Mouse (Mus musculus) forebrain, embryonic 13.5 days (tissue): ENCODE measurements around the gene Wbp1. TPM values are rescaled to one million over a fixed set of nuclear protein-coding genes. Genes with fewer than 3 reads are reported as not detected.

ENCODE experiments used
- ATAC-seq: fragments of 200-750 bp; cut with Nextera tagmentation; 2 replicates; pipeline ENCODE4 v1.8.0; 2017
- H3K27ac ChIP-seq: fragments of 300-500 bp; sonication (generic); 2 replicates; pipeline ENCODE4 v1.5.1; 2015; ENCODE audit warnings: inconsistent platforms, mild to moderate bottlenecking, moderate library complexity
- H3K27me3 ChIP-seq: fragments of 300-500 bp; sonication (generic); 2 replicates; pipeline ENCODE4 v1.6.1; 2015; ENCODE audit warnings: mild to moderate bottlenecking, inconsistent platforms
- H3K36me3 ChIP-seq: fragments of 300-500 bp; sonication (generic); 2 replicates; pipeline ENCODE4 v1.6.1; 2015; ENCODE audit warnings: mild to moderate bottlenecking, inconsistent platforms; ENCODE audit not compliant: poor library complexity, severe bottlenecking
- H3K4me1 ChIP-seq: fragments of 300-500 bp; sonication (generic); 2 replicates; pipeline ENCODE4 v1.6.1; 2015; ENCODE audit warnings: inconsistent platforms
- H3K4me2 ChIP-seq: fragments of 300-500 bp; sonication (generic); 2 replicates; pipeline ENCODE4 v1.6.1; 2015; ENCODE audit warnings: inconsistent platforms, mild to moderate bottlenecking, moderate library complexity
- H3K4me3 ChIP-seq: fragments of 300-500 bp; sonication (generic); 2 replicates; pipeline ENCODE4 v1.5.1; 2015; ENCODE audit warnings: mild to moderate bottlenecking, inconsistent platforms
- H3K9ac ChIP-seq: fragments of 300-500 bp; sonication (generic); 2 replicates; pipeline ENCODE4 v1.6.1; 2015; ENCODE audit warnings: mild to moderate bottlenecking, inconsistent platforms
- H3K9me3 ChIP-seq: fragments of 300-500 bp; sonication (generic); replicated peaks from 2 replicates; pipeline ENCODE4 v1.6.1; 2016; ENCODE audit warnings: inconsistent platforms
- WGBS: fragments of 180-500 bp; shearing (Covaris S2); methylation state at CpG from one replicate; pipeline ENCODE4 v1.1.7; 2015; 5-methylcytosine and 5-hydroxymethylcytosine counted together
- polyA plus RNA-seq: library from polyadenylated mRNA; unstranded; fragments of >200 nt; fragmentation: Nextera tagmentation; extraction: Ambion mirVana; gene quantifications from 2 replicates; pipeline ENCODE4 v1.2.1, GENCODE M21; 2015

Gene Wbp1
- polyA plus RNA-seq, 1 experiment from 2014 or later, result 239 TPM

DNA sequence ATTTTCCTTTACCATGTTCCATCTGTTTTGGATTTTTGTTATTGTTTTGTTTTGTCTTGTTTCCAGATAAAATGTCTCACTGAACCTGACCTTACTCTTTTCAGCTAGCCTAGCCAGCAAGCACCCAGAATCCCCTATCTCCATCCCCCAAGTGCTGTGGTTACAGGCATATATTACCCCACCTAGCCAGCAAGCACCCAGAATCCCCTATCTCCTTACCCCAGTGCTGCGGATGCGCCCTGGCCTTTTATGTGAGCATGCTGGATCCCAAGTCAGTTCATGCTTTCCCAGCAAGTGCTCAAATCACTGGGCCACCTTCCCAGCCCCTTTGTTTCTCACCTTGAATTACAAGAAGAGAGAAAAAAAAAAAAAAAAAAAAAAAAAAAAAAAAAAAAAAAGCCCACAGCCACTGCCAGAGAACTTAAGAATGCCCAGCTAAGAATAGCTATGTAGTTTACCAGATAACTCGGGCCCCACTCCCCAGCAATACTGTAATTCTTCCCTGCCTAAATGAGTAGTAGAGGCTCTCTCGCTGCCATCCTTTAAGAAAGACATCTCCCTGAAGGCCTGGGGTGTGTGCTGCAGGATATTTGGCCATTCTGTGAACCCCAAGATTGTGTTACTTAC lies 9.7 kb downstream of the Wbp1 start:
- Histone ChIP-seq H3K27me3 (no peaks in the 10 kb centered on the region), H3K4me1 (peaks cover 45% of the 10 kb centered on the region), H3K9ac (no peak overlapping the region), H3K36me3 (peaks cover 8% of the 10 kb centered on the region; the same call in 1 of the 2 replicates), H3K4me3 (no peak overlapping the region), H3K9me3 (no peaks in the 10 kb centered on the region), H3K4me2 (no peak overlapping the region), H3K27ac (no peak overlapping the region)
- WGBS, result 88% methylated on average over 4 of the region's 4 CpGs
- no peak for ATAC-seq

DNA sequence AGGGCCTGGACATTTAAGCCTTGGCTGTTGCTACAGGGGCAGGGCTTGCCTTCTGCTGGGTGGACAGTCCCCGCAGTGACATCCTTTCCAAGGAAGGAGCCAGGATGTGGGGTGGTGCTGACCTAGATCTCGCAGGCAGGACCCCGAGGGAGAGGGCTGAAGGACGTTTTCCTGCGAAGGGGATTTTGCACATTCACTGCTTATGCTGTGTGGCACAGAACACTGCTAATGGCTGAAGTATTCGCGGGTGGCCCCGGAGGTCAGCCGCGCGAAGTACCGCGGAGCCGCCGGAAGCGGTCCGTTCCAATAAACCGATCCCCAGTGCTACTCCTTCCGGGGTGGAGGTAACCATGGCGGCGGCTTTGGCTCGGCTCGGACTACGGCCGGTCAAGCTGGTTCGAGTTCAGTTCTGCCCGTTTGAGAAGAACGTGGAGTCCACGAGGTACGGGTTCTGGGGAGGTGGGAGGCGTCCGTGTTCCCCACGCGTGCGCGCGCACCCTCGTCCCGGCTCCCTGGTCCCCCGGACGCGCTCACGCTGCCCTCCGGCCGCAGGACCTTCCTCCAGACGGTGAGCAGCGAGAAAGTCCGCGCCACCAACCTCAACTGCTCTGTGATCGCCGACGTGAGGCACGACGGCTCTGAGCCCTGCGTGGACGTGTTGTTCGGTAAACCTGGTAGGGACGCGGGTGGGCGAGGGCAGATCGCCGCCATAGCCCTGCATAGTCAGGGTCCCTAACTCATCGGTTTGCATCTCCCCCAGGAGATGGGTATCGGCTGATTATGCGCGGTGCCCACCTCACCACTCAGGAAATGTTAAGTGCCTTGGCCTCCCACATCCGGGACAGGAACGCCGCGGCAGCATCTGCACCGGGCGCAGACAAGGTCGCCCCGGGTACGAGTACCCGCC lies 12.3 kb downstream of the Wbp1 start, which contains the start of gene Mrpl53:
Mrpl53 (plus strand) TSS at position 279 of the 907 bp plus-strand sequence.
- Histone ChIP-seq H3K36me3 (peaks cover 15% of the 10 kb centered on the region; the same call in 1 of the 2 replicates), H3K4me3 (peak within 1 kb of the TSS; percentile 94), H3K9me3 (no peaks in the 10 kb centered on the region), H3K27me3 (no peaks in the 10 kb centered on the region), H3K27ac (peak within 1 kb of the TSS; percentile 71), H3K4me2 (peak within 1 kb of the TSS; percentile 93), H3K9ac (peak within 1 kb of the TSS; percentile 96), H3K4me1 (peaks cover 27% of the 10 kb centered on the region)
- under 1% methylated on average over 69 of the region's 76 CpGs for WGBS
- ATAC-seq, result peak; percentile 85

DNA sequence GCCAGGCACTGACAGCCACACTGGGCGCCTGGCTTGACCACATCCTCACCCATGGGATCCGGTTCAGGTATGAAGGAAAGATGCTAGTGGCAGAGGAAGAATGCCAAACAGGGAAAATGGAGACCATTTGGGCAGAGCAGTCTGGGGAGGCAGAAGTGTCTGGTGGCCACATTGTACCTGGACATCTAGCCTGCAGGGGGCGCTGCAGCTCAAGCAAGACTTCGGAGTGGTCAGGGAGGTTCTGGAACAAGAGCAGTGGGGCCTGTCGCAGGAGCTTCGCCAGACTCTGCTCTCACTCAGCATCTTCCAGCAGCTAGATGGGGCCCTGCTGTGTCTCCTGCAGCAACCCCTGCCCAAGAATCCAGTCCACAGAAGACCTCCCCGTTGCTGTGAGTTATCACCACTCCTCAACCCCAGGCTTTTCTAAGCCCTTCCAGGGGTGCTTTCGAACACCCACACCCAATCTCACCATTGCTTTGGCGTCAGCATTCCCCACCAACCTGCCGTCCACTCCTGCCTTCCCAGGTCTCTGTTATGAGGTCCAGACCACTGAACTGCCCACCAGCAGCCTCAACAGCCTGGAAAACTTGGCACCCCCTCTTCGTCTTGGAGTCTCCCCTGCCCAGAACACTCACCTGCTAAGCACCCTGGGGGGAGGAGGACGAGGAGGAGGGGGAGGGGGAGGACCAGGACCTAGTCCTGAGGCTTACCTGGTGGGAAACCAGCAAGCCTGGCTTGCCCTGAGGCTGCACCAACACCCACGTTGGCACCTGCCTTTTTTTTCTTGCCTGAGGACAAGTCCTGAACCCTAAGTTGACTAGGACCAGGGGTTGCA lies 13.6 kb downstream of the Wbp1 start:
- no peaks in the 10 kb centered on the region for H3K9me3 ChIP-seq
- 0 out of 2 replicates have a peak overlapping the region, but pooled peaks have one; percentile 10 for H3K27ac ChIP-seq
- no peak for ATAC-seq
- WGBS, result 36% methylated on average over 13 of the region's 13 CpGs
- H3K36me3 ChIP-seq, result peaks cover 15% of the 10 kb centered on the region; the same call in 1 of the 2 replicates
- peak overlapping the region; percentile 96; the same call in 1 of the 2 replicates for H3K9ac ChIP-seq
- peak overlapping the region; percentile 94 for H3K4me3 ChIP-seq
- peaks cover 5% of the 10 kb centered on the region; the same call in 1 of the 2 replicates for H3K27me3 ChIP-seq
- H3K4me1 ChIP-seq, result peaks cover 36% of the 10 kb centered on the region
- peak overlapping the region; percentile 93 for H3K4me2 ChIP-seq

DNA sequence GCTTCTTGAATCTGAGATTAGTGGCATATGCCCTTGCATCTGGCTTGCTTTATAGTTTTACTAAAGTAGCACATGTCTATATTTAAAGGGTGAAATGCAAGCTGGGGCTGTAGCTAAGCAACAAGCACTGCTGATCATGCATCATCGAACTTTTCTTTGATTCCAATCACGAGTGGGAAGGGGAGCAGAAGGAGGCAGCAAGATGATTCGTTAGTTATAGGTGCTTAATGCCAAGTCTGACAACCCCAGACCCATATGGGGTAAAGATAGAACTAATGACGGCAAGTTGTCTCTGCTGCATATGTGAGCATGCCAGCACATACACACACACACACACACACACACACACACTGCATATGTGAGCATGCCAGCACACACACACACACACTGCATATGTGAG lies 17.2 kb downstream of the Wbp1 start:
- 48% methylated on average over 4 of the region's 4 CpGs for WGBS
- no peak overlapping the region for H3K9ac ChIP-seq
- peaks cover 17% of the 10 kb centered on the region for H3K27me3 ChIP-seq
- H3K4me1 ChIP-seq, result peaks cover 39% of the 10 kb centered on the region
- no peaks in the 10 kb centered on the region for H3K9me3 ChIP-seq
- peak; percentile 25; the same call in 1 of the 2 replicates for ATAC-seq
- peaks cover 12% of the 10 kb centered on the region; the same call in 1 of the 2 replicates for H3K36me3 ChIP-seq
- H3K4me2 ChIP-seq, result no peak overlapping the region
- H3K4me3 ChIP-seq, result no peak overlapping the region
- no peak overlapping the region for H3K27ac ChIP-seq

DNA sequence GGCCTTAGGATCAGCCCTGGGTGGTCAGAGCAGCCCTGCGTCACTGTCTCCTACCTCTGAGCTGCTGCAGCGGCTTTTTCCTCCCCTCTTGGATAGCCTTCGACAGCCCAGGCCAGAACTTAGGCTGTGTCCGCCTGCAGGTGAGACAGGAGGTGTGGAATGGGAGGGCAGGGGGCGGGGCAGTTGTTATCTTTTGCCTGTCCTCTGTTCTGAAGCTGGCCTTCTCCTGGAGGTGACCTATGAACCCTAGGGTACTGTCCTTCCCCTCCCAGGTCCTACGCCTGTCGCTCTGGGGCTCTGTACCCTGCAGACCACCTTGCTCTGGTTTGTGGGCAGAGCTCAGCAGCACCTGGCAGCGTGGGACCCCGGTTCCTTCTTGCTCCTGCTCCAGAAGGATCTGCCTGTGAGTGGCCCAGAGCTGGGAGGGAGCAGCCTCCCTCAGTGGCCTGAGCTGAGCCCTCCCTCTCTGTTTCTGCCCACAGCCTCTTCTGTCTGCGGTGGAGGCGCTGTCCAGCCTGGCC lies 18.2 kb downstream of the Wbp1 start:
- Histone ChIP-seq H3K27me3 (peaks cover 19% of the 10 kb centered on the region), H3K4me3 (peak overlapping the region; percentile 75; the same call in 1 of the 2 replicates)

DNA sequence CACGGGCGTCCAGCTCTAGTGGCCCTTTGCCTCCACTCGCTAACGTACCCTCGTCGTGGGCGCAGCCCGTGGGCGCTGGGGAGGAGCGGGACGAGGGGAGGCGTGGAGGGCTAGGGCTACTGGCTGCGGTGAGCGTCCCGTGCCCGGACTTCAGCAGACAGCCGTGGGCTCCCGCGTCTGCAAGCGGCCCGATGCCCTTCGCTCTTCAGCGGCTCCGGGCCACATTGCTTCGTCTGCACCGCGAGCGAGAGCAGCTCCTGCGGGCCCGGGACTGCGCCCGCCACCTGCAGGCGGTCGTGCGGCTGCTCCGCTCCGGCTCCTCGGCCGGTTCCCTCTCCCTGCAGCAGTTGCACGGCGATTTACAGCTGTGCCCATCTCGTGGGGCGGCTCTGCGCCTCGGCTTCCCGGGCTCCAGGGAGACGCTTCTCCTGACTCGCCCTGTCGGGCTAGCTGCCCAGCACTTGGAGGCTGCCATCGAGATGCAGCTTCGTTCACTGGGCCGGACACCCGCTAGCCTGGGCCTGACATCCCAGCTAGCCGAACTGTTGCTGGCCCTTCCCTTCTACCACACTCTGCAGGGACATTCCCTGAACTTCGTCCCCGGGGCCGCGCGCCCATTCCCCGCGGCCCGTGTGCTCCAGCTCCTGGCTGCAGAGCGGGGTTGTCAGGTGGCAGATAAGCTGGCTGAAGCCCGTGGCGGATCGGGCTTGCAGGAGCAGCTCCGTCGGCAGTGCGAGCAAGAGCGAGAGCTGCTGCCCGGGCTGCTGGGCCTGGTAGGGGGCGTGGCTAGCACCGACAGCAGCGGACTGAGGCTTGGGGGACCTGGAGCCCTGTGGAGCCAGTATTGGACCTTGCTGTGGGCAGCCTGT lies 19.4 kb downstream of the Wbp1 start:
- Histone ChIP-seq H3K4me3 (peak overlapping the region; percentile 75), H3K9me3 (no peaks in the 10 kb centered on the region), H3K27ac (peak overlapping the region; percentile 70), H3K4me2 (peak overlapping the region; percentile 100), H3K27me3 (peaks cover 19% of the 10 kb centered on the region), H3K9ac (peak overlapping the region; percentile 82), H3K36me3 (0 out of 2 replicates have a peak, but pooled peaks cover 7% of the 10 kb centered on the region), H3K4me1 (peaks cover 25% of the 10 kb centered on the region)
- WGBS, result under 1% methylated on average over 65 of the region's 74 CpGs
- ATAC-seq, result peak; percentile 71

More for the DNA sequence above, 18.2 kb downstream of the Wbp1 start:
- peak overlapping the region; percentile 82; the same call in 1 of the 2 replicates for H3K9ac ChIP-seq
- WGBS, result 49% methylated on average over 11 of the region's 11 CpGs
- peaks cover 12% of the 10 kb centered on the region; the same call in 1 of the 2 replicates for H3K36me3 ChIP-seq
- peaks cover 35% of the 10 kb centered on the region for H3K4me1 ChIP-seq
- H3K4me2 ChIP-seq, result peak overlapping the region; percentile 100
- no peaks in the 10 kb centered on the region for H3K9me3 ChIP-seq
- no peak for ATAC-seq
- H3K27ac ChIP-seq, result no peak overlapping the region

DNA sequence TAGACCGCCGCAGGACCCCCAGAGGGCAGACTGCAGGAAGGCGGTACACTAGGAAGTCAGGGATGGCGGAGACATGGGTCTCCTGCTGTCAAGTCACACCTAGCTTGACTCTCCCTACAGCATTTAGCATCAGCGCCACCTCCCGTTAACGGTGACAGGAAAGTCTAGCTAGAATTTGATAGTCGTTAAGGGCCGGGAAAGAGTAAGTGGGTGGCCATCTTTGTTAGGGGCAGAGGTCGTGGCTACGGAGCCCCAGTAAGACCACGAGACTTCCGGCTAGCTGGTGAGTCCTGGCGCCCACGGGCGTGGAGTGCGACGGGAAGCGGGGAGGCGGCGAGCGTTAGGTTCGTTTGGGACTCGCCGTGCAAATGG lies 20.1 kb downstream of the Wbp1 start, which contains the start of the genes Ccdc142 and Gm42688:
Ccdc142 (plus strand) TSS at position 286 of the 372 bp plus-strand sequence.
Gm42688 (plus strand) TSS at position 302 of the 372 bp plus-strand sequence.
- Histone ChIP-seq H3K27ac (peak within 1 kb of the TSS; percentile 70), H3K36me3 (0 out of 2 replicates have a peak, but pooled peaks cover 7% of the 10 kb centered on the region), H3K4me3 (peak within 1 kb of the TSS; percentile 75), H3K9me3 (no peaks in the 10 kb centered on the region), H3K27me3 (peaks cover 19% of the 10 kb centered on the region), H3K4me1 (peaks cover 25% of the 10 kb centered on the region), H3K4me2 (peak within 1 kb of the TSS; percentile 100), H3K9ac (peak within 1 kb of the TSS; percentile 82)
- ATAC-seq, result peak; percentile 86
- WGBS, result 2% methylated on average over 25 of the region's 25 CpGs

DNA sequence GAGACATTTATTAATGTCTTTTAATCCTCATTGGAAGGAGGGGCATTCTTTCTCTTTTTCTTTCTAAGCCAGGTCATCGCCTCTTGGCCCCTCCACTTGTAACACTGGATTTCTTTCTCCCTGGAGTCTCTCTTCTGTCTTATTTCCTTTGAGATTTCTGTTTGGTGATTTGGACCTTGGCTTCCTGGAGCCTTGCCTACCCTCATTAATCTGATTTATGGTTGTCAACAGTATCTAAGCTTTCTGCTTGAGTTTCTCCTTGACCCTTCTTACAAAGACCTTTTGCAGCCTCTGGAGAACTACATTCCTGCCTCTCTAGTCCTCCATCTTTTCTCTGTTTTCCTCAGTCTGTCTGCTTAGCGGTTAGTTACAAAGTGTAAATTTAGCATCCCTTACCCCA lies 22.9 kb downstream of the Wbp1 start:
- H3K27ac ChIP-seq, result no peak overlapping the region
- H3K9ac ChIP-seq, result no peak overlapping the region
- H3K27me3 ChIP-seq, result peaks cover 24% of the 10 kb centered on the region
- no peak for ATAC-seq
- no peaks in the 10 kb centered on the region for H3K9me3 ChIP-seq
- H3K4me3 ChIP-seq, result no peak overlapping the region
- no peaks in the 10 kb centered on the region for H3K36me3 ChIP-seq
- 70% methylated on average over 2 of the region's 2 CpGs for WGBS
- peaks cover 22% of the 10 kb centered on the region for H3K4me1 ChIP-seq
- H3K4me2 ChIP-seq, result no peak overlapping the region

DNA sequence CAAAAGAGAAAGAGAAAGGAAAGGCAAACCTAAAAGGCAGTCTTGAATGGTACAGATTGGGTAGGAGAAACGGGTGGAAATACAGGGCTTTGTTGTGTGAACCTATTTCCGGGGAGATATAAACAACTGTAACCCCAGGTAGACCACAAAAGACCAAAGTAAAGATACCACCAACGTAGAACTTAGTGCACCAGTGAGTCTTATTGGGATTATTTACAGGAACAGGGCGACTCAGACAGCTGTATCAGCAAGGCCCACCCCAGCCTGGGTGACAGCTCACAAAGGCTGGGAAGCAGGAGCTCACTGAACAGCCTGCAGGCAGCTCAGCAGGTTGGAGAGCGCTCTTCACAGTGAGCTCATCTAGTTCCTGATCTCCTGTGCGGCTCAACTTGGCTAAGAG lies 25.4 kb downstream of the Wbp1 start:
- no peak overlapping the region for H3K27ac ChIP-seq
- 0 out of 2 replicates have a peak, but pooled peaks cover 3% of the 10 kb centered on the region for H3K4me1 ChIP-seq
- H3K9me3 ChIP-seq, result no peaks in the 10 kb centered on the region
- no peaks in the 10 kb centered on the region for H3K36me3 ChIP-seq
- no peak overlapping the region for H3K4me2 ChIP-seq
- no peak overlapping the region for H3K4me3 ChIP-seq
- ATAC-seq, result no peak
- 56% methylated on average over 6 of the region's 6 CpGs for WGBS
- peaks cover 39% of the 10 kb centered on the region for H3K27me3 ChIP-seq
- H3K9ac ChIP-seq, result no peak overlapping the region

DNA sequence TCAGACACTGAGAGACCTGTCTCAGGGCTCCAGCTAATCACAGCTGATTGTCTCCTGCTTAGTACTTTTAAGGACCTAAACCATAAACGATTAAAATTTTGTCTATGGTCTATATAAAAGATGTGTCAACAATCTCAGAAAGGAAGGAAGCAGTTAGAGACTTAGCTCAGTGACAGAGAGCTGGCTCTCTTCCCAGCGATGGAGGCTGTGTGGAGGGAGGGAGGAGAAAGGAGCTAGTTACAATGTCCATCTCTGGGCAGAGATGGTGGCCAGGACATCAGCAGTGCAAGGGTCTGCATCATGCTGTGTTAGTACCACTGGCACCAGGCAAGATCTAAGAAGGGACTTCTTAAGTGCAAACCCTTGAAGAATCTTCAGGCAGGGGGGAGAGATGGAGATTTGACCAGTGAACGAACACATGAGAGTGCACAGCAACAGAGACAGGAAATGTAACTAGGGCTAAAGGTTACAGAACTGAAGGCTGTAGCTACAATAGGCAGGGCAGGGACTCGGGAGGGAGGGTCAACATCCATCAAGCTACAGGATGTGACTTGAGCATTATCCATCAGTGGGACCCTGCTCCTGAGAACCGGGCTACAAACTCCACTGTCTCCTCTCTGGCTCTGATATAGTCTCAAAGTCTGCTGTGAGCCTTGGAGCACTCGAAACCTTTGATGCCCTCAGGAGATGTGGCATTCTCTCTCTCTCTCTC lies 28.8 kb downstream of the Wbp1 start:
- Histone ChIP-seq H3K4me3 (no peak overlapping the region), H3K4me1 (no peaks in the 10 kb centered on the region; the same call in 1 of the 2 replicates), H3K27me3 (peaks cover 58% of the 10 kb centered on the region), H3K36me3 (no peaks in the 10 kb centered on the region), H3K4me2 (no peak overlapping the region), H3K27ac (no peak overlapping the region), H3K9ac (no peak overlapping the region), H3K9me3 (no peaks in the 10 kb centered on the region)
- no peak for ATAC-seq
- WGBS, result 53% methylated on average over 6 of the region's 6 CpGs
